Mouse (Mus musculus): Measurements from ENCODE around the gene Eif3d.

DNA sequence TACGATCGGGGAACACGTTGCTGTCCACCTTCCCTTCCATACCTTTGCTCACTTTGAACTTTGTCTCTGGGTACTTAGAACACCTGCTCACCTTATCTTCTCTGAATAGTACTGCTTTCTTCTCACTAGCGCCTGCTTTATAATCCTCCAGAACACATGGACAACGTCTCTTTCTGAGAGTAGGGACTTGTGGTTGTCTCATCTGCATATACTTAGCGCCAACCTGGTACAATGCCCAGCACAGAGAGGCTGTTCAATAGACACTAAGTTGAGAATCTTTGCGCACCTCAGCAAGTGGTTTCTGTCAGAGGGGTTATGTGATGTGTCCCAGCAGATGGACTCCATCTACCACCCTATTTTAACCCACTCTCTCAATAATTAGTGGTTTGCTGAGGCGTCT, 40.8 kb downstream of the Eif3d start:
- TF ChIP-seq CHD2 (IDR thresholded peaks at IDR 0.05; ENCODE audit: low read depth, low read length) = no peak
- no peak for TF ChIP-seq MAFK (IDR thresholded peaks at IDR 0.05; ENCODE audit: insufficient read depth, low read depth, low read length)

All from ES-E14 (cell line).